Comparison of ENCODE assay signal across 16 mouse cellular contexts in the genomic region with DNA sequence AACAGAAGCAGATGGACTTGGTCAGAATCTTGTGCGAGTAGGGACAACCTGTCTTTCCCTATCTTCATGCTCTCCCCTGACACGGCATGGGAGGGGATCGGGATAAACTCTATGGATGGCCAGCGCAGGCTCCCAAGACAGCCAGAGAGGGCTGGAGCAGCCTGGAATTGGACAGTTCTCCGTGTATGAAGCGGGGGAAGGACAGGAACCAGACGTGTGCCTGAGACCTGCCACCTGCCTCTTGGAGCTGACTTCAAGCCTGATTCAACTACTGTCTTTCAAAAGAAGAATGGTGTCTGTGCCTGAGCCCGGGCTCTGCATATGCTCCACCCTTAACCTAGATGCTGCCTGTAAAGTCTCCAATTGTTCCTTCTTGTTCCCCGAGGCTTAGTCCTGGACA. TPM values are rescaled to one million over a fixed set of nuclear protein-coding genes. Genes with fewer than 3 reads are reported as not detected.
DNase-seq lines count a peak whose midpoint lies in the region; ATAC-seq and TF ChIP-seq lines count a peak whose summit lies in the region.
"Had no signal": no experiment of that assay in that cellular context is flagged by ENCODE, and none has a peak within 500 bp of the region (broad histone marks: within the 10 kb centered on the region; RNA-seq: fewer than 3 reads in every experiment).

No protein-coding gene starts in this region.

- H3K9ac ChIP-seq in heart, embryonic 13.5 days = 0 out of 2 replicates have a peak overlapping the region, but pooled peaks have one; percentile 25
- H3K9ac ChIP-seq in lung, embryonic 14.5 days = no peak overlapping the region
- no peak overlapping the region for H3K9ac ChIP-seq in liver, embryonic 12.5 days
- H3K9ac ChIP-seq: liver, embryonic 15.5 days; neural tube, embryonic 12.5 days had no signal

- ATAC-seq in heart, embryonic 13.5 days (ENCODE audit: extremely low read depth, insufficient number of reproducible peaks, low FRiP score, low TSS enrichment) = no peak
- 0 out of 2 replicates have a peak, but pooled peaks have one; percentile 29 for ATAC-seq in lung, embryonic 14.5 days (ENCODE audit: insufficient read depth)
- ATAC-seq in liver, embryonic 12.5 days = no peak

- no peaks in the 10 kb centered on the region for H3K9me3 ChIP-seq in heart, embryonic 13.5 days
- H3K9me3 ChIP-seq in lung, embryonic 14.5 days (ENCODE audit: low read depth, low read length) = no peaks in the 10 kb centered on the region
- no peaks in the 10 kb centered on the region for H3K9me3 ChIP-seq in liver, embryonic 12.5 days (replicated peaks)
- H3K9me3 ChIP-seq: liver, embryonic 15.5 days; neural tube, embryonic 12.5 days had no signal

- no peaks in the 10 kb centered on the region for H3K36me3 ChIP-seq in heart, embryonic 13.5 days
- H3K36me3 ChIP-seq in lung, embryonic 14.5 days (ENCODE audit: insufficient read depth) = no peaks in the 10 kb centered on the region
- H3K36me3 ChIP-seq in liver, embryonic 12.5 days = 0 out of 2 replicates have a peak, but pooled peaks cover 6% of the 10 kb centered on the region
- H3K36me3 ChIP-seq: liver, embryonic 15.5 days had no signal

- no peak for TF ChIP-seq CTCF in lung, embryonic 14.5 days (IDR thresholded peaks at IDR 0.05; ENCODE audit: low read depth)
- no peak for TF ChIP-seq CTCF in lung, adult 2 months (IDR thresholded peaks at IDR 0.05; ENCODE audit: insufficient read depth, low read length)

- H3K4me1 ChIP-seq in heart, embryonic 13.5 days = peaks cover 38% of the 10 kb centered on the region
- H3K4me1 ChIP-seq in lung, embryonic 14.5 days (ENCODE audit: insufficient read depth) = peaks cover 10% of the 10 kb centered on the region
- H3K4me1 ChIP-seq in lung, adult 2 months (ENCODE audit: control insufficient read depth, insufficient read depth, low read length) = peaks cover 5% of the 10 kb centered on the region; the same call in 1 of the 2 replicates
- peaks cover 28% of the 10 kb centered on the region for H3K4me1 ChIP-seq in liver, embryonic 12.5 days

- intact Hi-C loops in gastrocnemius, postnatal 36 days (cut with DNase I) = no loop called here

- H3K4me3 ChIP-seq in heart, embryonic 13.5 days = no peak overlapping the region
- no peak overlapping the region for H3K4me3 ChIP-seq in lung, embryonic 14.5 days (ENCODE audit: low read depth, low read length)
- no peak overlapping the region for H3K4me3 ChIP-seq in lung, adult 2 months (replicated peaks; ENCODE audit: extremely low read depth, low read depth, low read length)
- no peak overlapping the region for H3K4me3 ChIP-seq in liver, embryonic 12.5 days
- H3K4me3 ChIP-seq: liver, embryonic 15.5 days; neural tube, embryonic 12.5 days had no signal

- DNase-seq in heart, adult 18-20 months = no peak
- DNase-seq in lung, embryonic 14.5 days = peak; percentile 72
- no peak for DNase-seq in lung, adult 2 months
- DNase-seq in gonadal fat pad, adult 2 months (ENCODE audit: low read depth) = peak; percentile 40
- DNase-seq in lung, postnatal 4 days = peak; percentile 29 to 62
- no peak for DNase-seq in gastrocnemius, postnatal 36 days
- DNase-seq: cerebellum, postnatal 14 days; heart, postnatal 10 days; kidney, postnatal 14 days; right cerebral cortex, adult 18-20 months; thymus, postnatal 25 days had no signal

- H3K4me2 ChIP-seq in heart, embryonic 13.5 days = peak overlapping the region; percentile 32
- H3K4me2 ChIP-seq in lung, embryonic 14.5 days = peak overlapping the region; percentile 0; the same call in 1 of the 2 replicates
- no peak overlapping the region for H3K4me2 ChIP-seq in liver, embryonic 12.5 days
- H3K4me2 ChIP-seq: liver, embryonic 15.5 days; midbrain, embryonic 11.5 days; neural tube, embryonic 12.5 days had no signal

- 33% methylated on average over 9 of the region's 9 CpGs for WGBS in heart, embryonic 13.5 days
- WGBS in lung, embryonic 14.5 days = 41% methylated on average over 9 of the region's 9 CpGs
- WGBS in lung, adult 2 months = 43% methylated on average over 9 of the region's 9 CpGs
- 63% methylated on average over 9 of the region's 9 CpGs for WGBS in liver, embryonic 12.5 days (ENCODE audit: insufficient replicate concordance)

- H3K27ac ChIP-seq in heart, embryonic 13.5 days (replicated peaks) = peak overlapping the region; percentile 38; the same call in 1 of the 2 replicates
- no peak overlapping the region for H3K27ac ChIP-seq in lung, embryonic 14.5 days (ENCODE audit: low read depth)
- H3K27ac ChIP-seq in liver, embryonic 12.5 days = no peak overlapping the region
- H3K27ac ChIP-seq: liver, embryonic 15.5 days; neural tube, embryonic 12.5 days had no signal

- TF ChIP-seq POLR2A in lung, adult 2 months (IDR thresholded peaks at IDR 0.05; ENCODE audit: borderline replicate concordance, extremely low read depth, low read depth, low read length) = no peak

- no peaks in the 10 kb centered on the region; the same call in 1 of the 2 replicates for H3K27me3 ChIP-seq in heart, embryonic 13.5 days (replicated peaks)
- no peaks in the 10 kb centered on the region for H3K27me3 ChIP-seq in lung, embryonic 14.5 days (ENCODE audit: insufficient read depth, low read length)
- peaks cover 5% of the 10 kb centered on the region for H3K27me3 ChIP-seq in liver, embryonic 12.5 days (replicated peaks)
- H3K27me3 ChIP-seq: neural tube, embryonic 12.5 days had no signal

RNA-seq across cellular contexts. Expression of a gene that starts 4.2 kb away (rescaled TPM):
- 24.2 and 25.7 TPM in 2 replicates for polyA plus RNA-seq in heart, embryonic 13.5 days (2015; fragmentation: Nextera tagmentation; extraction: Ambion mirVana)
- 10 to 100 TPM; 10.7 to 13.9 TPM for total RNA-seq in heart, adult 18-20 months (2021)
- 36.0 and 45.4 TPM in 2 replicates for polyA plus RNA-seq in lung, embryonic 14.5 days (2014; fragmentation: Nextera tagmentation; extraction: Ambion mirVana)
- polyA plus RNA-seq in lung, adult 2 months (2012; rRNA removed) = 69.0 and 75.8 TPM in 2 replicates
- 81.9 and 85.8 TPM in 2 replicates for polyA plus RNA-seq in gonadal fat pad, adult 2 months (2012; rRNA removed)
- 10 to 100 TPM; 12.4 to 16.7 TPM for total RNA-seq in gastrocnemius, postnatal 36 days (2021)
- polyA plus RNA-seq in liver, embryonic 12.5 days (2016; fragmentation: Nextera tagmentation; extraction: Ambion mirVana) = 11.1 TPM in 2 replicates

RNA-seq across cellular contexts. Expression of a gene that starts 30.7 kb away (rescaled TPM):
- polyA plus RNA-seq in heart, embryonic 13.5 days (2015; fragmentation: Nextera tagmentation; extraction: Ambion mirVana) = 0.69 and 1.1 TPM in 2 replicates
- under 1 TPM; 0.59 to 0.62 TPM for total RNA-seq in heart, adult 18-20 months (2021)
- polyA plus RNA-seq in lung, embryonic 14.5 days (2014; fragmentation: Nextera tagmentation; extraction: Ambion mirVana) = 2.2 and 2.5 TPM in 2 replicates
- 3.1 and 3.6 TPM in 2 replicates for polyA plus RNA-seq in lung, adult 2 months (2012; rRNA removed)
- 2.1 and 2.6 TPM in 2 replicates for polyA plus RNA-seq in gonadal fat pad, adult 2 months (2012; rRNA removed)
- under 1 TPM; 0.13 to 0.15 TPM for total RNA-seq in gastrocnemius, postnatal 36 days (2021)
- 0.91 and 1.2 TPM in 2 replicates for polyA plus RNA-seq in liver, embryonic 12.5 days (2016; fragmentation: Nextera tagmentation; extraction: Ambion mirVana)

RNA-seq across cellular contexts. Expression of a gene that starts 34.9 kb away (rescaled TPM):
- 3.0 and 3.3 TPM in 2 replicates for polyA plus RNA-seq in heart, embryonic 13.5 days (2015; fragmentation: Nextera tagmentation; extraction: Ambion mirVana)
- 1 to 10 TPM; 3.2 to 3.3 TPM for total RNA-seq in heart, adult 18-20 months (2021)
- polyA plus RNA-seq in lung, embryonic 14.5 days (2014; fragmentation: Nextera tagmentation; extraction: Ambion mirVana) = 2.4 and 2.7 TPM in 2 replicates
- 15.2 and 22.0 TPM in 2 replicates for polyA plus RNA-seq in lung, adult 2 months (2012; rRNA removed)
- polyA plus RNA-seq in gonadal fat pad, adult 2 months (2012; rRNA removed) = 11.6 and 15.3 TPM in 2 replicates
- 1 to 10 TPM; 1.8 to 2.6 TPM for total RNA-seq in gastrocnemius, postnatal 36 days (2021)
- 21.6 and 25.2 TPM in 2 replicates for polyA plus RNA-seq in liver, embryonic 12.5 days (2016; fragmentation: Nextera tagmentation; extraction: Ambion mirVana)

RNA-seq across cellular contexts. Expression of a gene that starts 59.8 kb away (rescaled TPM):
- polyA plus RNA-seq in heart, embryonic 13.5 days (2015; fragmentation: Nextera tagmentation; extraction: Ambion mirVana) = 1.1 and 1.5 TPM in 2 replicates
- total RNA-seq in heart, adult 18-20 months (2021) = 10 to 100 TPM; 28.1 to 29.9 TPM
- 1.8 and 2.8 TPM in 2 replicates for polyA plus RNA-seq in lung, embryonic 14.5 days (2014; fragmentation: Nextera tagmentation; extraction: Ambion mirVana)
- polyA plus RNA-seq in lung, adult 2 months (2012; rRNA removed) = 33.3 and 41.7 TPM in 2 replicates
- polyA plus RNA-seq in gonadal fat pad, adult 2 months (2012; rRNA removed) = 40.7 and 42.7 TPM in 2 replicates
- 10 to 100 TPM; 24.4 to 31.1 TPM for total RNA-seq in gastrocnemius, postnatal 36 days (2021)
- 2.0 and 2.1 TPM in 2 replicates for polyA plus RNA-seq in liver, embryonic 12.5 days (2016; fragmentation: Nextera tagmentation; extraction: Ambion mirVana)

Comparison
In these comparisons a context has a peak if more than half of its experiments do, and no peak if none do; other contexts are left out.
1. DNase-seq: peak in lung, embryonic 14.5 days (single experiment), gonadal fat pad, adult 2 months (single experiment) and lung, postnatal 4 days (2 of 2); none in heart, adult 18-20 months (0 of 2), lung, adult 2 months (single experiment) and gastrocnemius, postnatal 36 days (0 of 2).